Mouse (Mus musculus) kidney, embryonic 15.5 days (tissue): ENCODE results near the gene Kcnb1. TPM values are rescaled to one million over a fixed set of nuclear protein-coding genes. Genes with fewer than 3 reads are reported as not detected.

Experiments used
- ATAC-seq: fragments of 200-750 bp; cut with Nextera tagmentation; replicated peaks from 2 replicates; pipeline ENCODE4 v1.8.0; 2017; ENCODE audit warnings: moderate TSS enrichment; ENCODE audit not compliant: low FRiP score
- H3K27ac ChIP-seq: fragments of 300-500 bp; sonication (generic); 2 replicates; pipeline ENCODE4 v1.5.1; 2015; ENCODE audit warnings: mild to moderate bottlenecking, inconsistent platforms
- H3K27me3 ChIP-seq: fragments of 300-500 bp; sonication (generic); 2 replicates; pipeline ENCODE4 v1.6.1; 2015; ENCODE audit warnings: inconsistent platforms
- H3K36me3 ChIP-seq: fragments of 300-500 bp; sonication (generic); 2 replicates; pipeline ENCODE4 v1.6.1; 2015; ENCODE audit warnings: inconsistent platforms
- H3K4me1 ChIP-seq: fragments of 300-500 bp; sonication (generic); 2 replicates; pipeline ENCODE4 v1.6.1; 2015; ENCODE audit warnings: inconsistent platforms
- H3K4me2 ChIP-seq: fragments of 300-500 bp; sonication (generic); 2 replicates; pipeline ENCODE4 v1.6.1; 2015; ENCODE audit warnings: moderate library complexity, mild to moderate bottlenecking, inconsistent platforms
- H3K4me3 ChIP-seq: fragments of 300-500 bp; sonication (generic); replicated peaks from 2 replicates; pipeline ENCODE4 v1.5.1; 2015; ENCODE audit warnings: mild to moderate bottlenecking, inconsistent platforms
- H3K9ac ChIP-seq: fragments of 300-500 bp; sonication (generic); 2 replicates; pipeline ENCODE4 v1.6.1; 2015; ENCODE audit warnings: mild to moderate bottlenecking, inconsistent platforms
- H3K9me3 ChIP-seq: fragments of 300-500 bp; sonication (generic); replicated peaks from 2 replicates; pipeline ENCODE4 v1.6.1; 2016; ENCODE audit warnings: inconsistent platforms
- WGBS: fragments of 180-500 bp; shearing (Covaris S2); methylation state at CpG from one replicate; pipeline ENCODE4 v1.1.7; 2015; ENCODE audit warnings: mixed read lengths; 5-methylcytosine and 5-hydroxymethylcytosine counted together
- polyA plus RNA-seq: library from polyadenylated mRNA; unstranded; fragments of >200 nt; fragmentation: Nextera tagmentation; extraction: Ambion mirVana; gene quantifications from 2 replicates; pipeline ENCODE4 v1.2.1, GENCODE M21; 2015

The Kcnb1 gene
- polyA plus RNA-seq, 1 experiment from 2014 or later: 1.9 TPM

- no peak overlapping the region for H3K4me3 ChIP-seq
- H3K4me2 ChIP-seq: no peak overlapping the region
- H3K4me1 ChIP-seq: peaks cover 46% of the 10 kb centered on the region
- no peaks in the 10 kb centered on the region for H3K9me3 ChIP-seq
- H3K27ac ChIP-seq: no peak overlapping the region
- peaks cover 4% of the 10 kb centered on the region; the same call in 1 of the 2 replicates for H3K27me3 ChIP-seq
- no peak for ATAC-seq
- no peaks in the 10 kb centered on the region for H3K36me3 ChIP-seq
- 69% methylated on average over 7 of the region's 7 CpGs for WGBS
- H3K9ac ChIP-seq: no peak overlapping the region
These were observed 13.7 kb upstream of the Kcnb1 start for GRCm38 (mm10) chr2:167203505-167204166.

- H3K9ac ChIP-seq: no peak overlapping the region
- no peak overlapping the region for H3K4me3 ChIP-seq
- peaks cover 4% of the 10 kb centered on the region; the same call in 1 of the 2 replicates for H3K27me3 ChIP-seq
- peak overlapping the region; percentile 20; the same call in 1 of the 2 replicates for H3K27ac ChIP-seq
- ATAC-seq: peak; percentile 34; the same call in 1 of the 2 replicates
- peak overlapping the region; percentile 34 for H3K4me2 ChIP-seq
- 32% methylated on average over 16 of the region's 16 CpGs for WGBS
- peaks cover 39% of the 10 kb centered on the region for H3K4me1 ChIP-seq
- no peaks in the 10 kb centered on the region for H3K9me3 ChIP-seq
- H3K36me3 ChIP-seq: no peaks in the 10 kb centered on the region
These were observed 11.7 kb upstream of the Kcnb1 start for GRCm38 (mm10) chr2:167201463-167202291.

GRCm38 (mm10) chr2:167198660-167199427, 8.9 kb upstream of the Kcnb1 start:
- 40% methylated on average over 13 of the region's 13 CpGs for WGBS
- H3K4me3 ChIP-seq: no peak overlapping the region
- H3K9ac ChIP-seq: no peak overlapping the region
- no peak overlapping the region for H3K4me2 ChIP-seq
- H3K36me3 ChIP-seq: no peaks in the 10 kb centered on the region
- no peak overlapping the region; the same call in 1 of the 2 replicates for H3K27ac ChIP-seq
- peaks cover 27% of the 10 kb centered on the region for H3K4me1 ChIP-seq
- H3K27me3 ChIP-seq: peaks cover 4% of the 10 kb centered on the region; the same call in 1 of the 2 replicates
- no peaks in the 10 kb centered on the region for H3K9me3 ChIP-seq
- no peak for ATAC-seq

GRCm38 (mm10) chr2:167193361-167193760, 3.4 kb upstream of the Kcnb1 start:
- 70% methylated on average over 3 of the region's 3 CpGs for WGBS
- Histone ChIP-seq H3K4me1 (peaks cover 25% of the 10 kb centered on the region), H3K9ac (no peak overlapping the region), H3K4me3 (no peak overlapping the region), H3K4me2 (no peak overlapping the region), H3K27me3 (peaks cover 28% of the 10 kb centered on the region), H3K27ac (no peak overlapping the region), H3K36me3 (no peaks in the 10 kb centered on the region), H3K9me3 (no peaks in the 10 kb centered on the region)
- ATAC-seq: no peak

- H3K4me1 ChIP-seq: peaks cover 34% of the 10 kb centered on the region
- H3K9me3 ChIP-seq: no peaks in the 10 kb centered on the region
- H3K9ac ChIP-seq: peak overlapping the region; percentile 33
- peak overlapping the region; percentile 58 for H3K4me3 ChIP-seq
- WGBS: under 1% methylated on average over 34 of the region's 91 CpGs
- ATAC-seq: peak; percentile 68
- peak overlapping the region; percentile 90 for H3K4me2 ChIP-seq
- no peaks in the 10 kb centered on the region for H3K36me3 ChIP-seq
- peak overlapping the region; percentile 41 for H3K27ac ChIP-seq
- H3K27me3 ChIP-seq: peaks cover 50% of the 10 kb centered on the region
These were observed 472 bp downstream of the Kcnb1 start for GRCm38 (mm10) chr2:167189291-167190075.

GRCm38 (mm10) chr2:167188315-167189207, 1.4 kb downstream of the Kcnb1 start:
- Histone ChIP-seq H3K4me1 (peaks cover 34% of the 10 kb centered on the region), H3K4me3 (peak overlapping the region; percentile 58), H3K27me3 (peaks cover 50% of the 10 kb centered on the region), H3K9me3 (no peaks in the 10 kb centered on the region), H3K27ac (peak overlapping the region; percentile 41; the same call in 1 of the 2 replicates), H3K4me2 (peak overlapping the region; percentile 90), H3K36me3 (no peaks in the 10 kb centered on the region), H3K9ac (0 out of 2 replicates have a peak overlapping the region, but pooled peaks have one; percentile 29)
- 13% methylated on average over 72 of the region's 83 CpGs for WGBS
- ATAC-seq: peak; percentile 65

- Histone ChIP-seq H3K27ac (no peak overlapping the region), H3K9ac (no peak overlapping the region), H3K27me3 (peaks cover 50% of the 10 kb centered on the region), H3K4me1 (peaks cover 34% of the 10 kb centered on the region), H3K4me3 (no peak overlapping the region), H3K36me3 (0 out of 2 replicates have a peak, but pooled peaks cover 4% of the 10 kb centered on the region), H3K4me2 (no peak overlapping the region), H3K9me3 (no peaks in the 10 kb centered on the region)
- WGBS: 88% methylated on average over 5 of the region's 5 CpGs
- ATAC-seq: no peak
These were observed 2.8 kb downstream of the Kcnb1 start for GRCm38 (mm10) chr2:167187119-167187518.

- no peak overlapping the region for H3K4me3 ChIP-seq
- H3K4me2 ChIP-seq: no peak overlapping the region
- peaks cover 46% of the 10 kb centered on the region for H3K27me3 ChIP-seq
These were observed 3.4 kb downstream of the Kcnb1 start for GRCm38 (mm10) chr2:167186544-167186943.

GRCm38 (mm10) chr2:167186003-167186402, 4.0 kb downstream of the Kcnb1 start:
- H3K9ac ChIP-seq: no peak overlapping the region
- no peak overlapping the region for H3K4me3 ChIP-seq
- peaks cover 33% of the 10 kb centered on the region for H3K4me1 ChIP-seq
- H3K27ac ChIP-seq: no peak overlapping the region
- H3K27me3 ChIP-seq: peaks cover 40% of the 10 kb centered on the region
- no peaks in the 10 kb centered on the region for H3K9me3 ChIP-seq
- H3K4me2 ChIP-seq: no peak overlapping the region
- 0 out of 2 replicates have a peak, but pooled peaks cover 4% of the 10 kb centered on the region for H3K36me3 ChIP-seq
- WGBS: 61% methylated on average over 13 of the region's 13 CpGs
- ATAC-seq: no peak

More at GRCm38 (mm10) chr2:167186544-167186943, 3.4 kb downstream of the Kcnb1 start:
- Histone ChIP-seq H3K4me1 (peaks cover 34% of the 10 kb centered on the region), H3K27ac (no peak overlapping the region), H3K36me3 (0 out of 2 replicates have a peak, but pooled peaks cover 4% of the 10 kb centered on the region), H3K9ac (no peak overlapping the region), H3K9me3 (no peaks in the 10 kb centered on the region)
- WGBS: 56% methylated on average over 10 of the region's 10 CpGs
- no peak for ATAC-seq

- Histone ChIP-seq H3K9ac (no peak overlapping the region), H3K27me3 (peaks cover 34% of the 10 kb centered on the region), H3K27ac (no peak overlapping the region), H3K36me3 (0 out of 2 replicates have a peak, but pooled peaks cover 4% of the 10 kb centered on the region), H3K4me1 (peaks cover 27% of the 10 kb centered on the region), H3K9me3 (no peaks in the 10 kb centered on the region), H3K4me3 (no peak overlapping the region), H3K4me2 (no peak overlapping the region)
- 74% methylated on average over 2 of the region's 2 CpGs for WGBS
- ATAC-seq: no peak
These were observed 4.5 kb downstream of the Kcnb1 start for GRCm38 (mm10) chr2:167185432-167185831.
